Mouse (Mus musculus) liver, postnatal 0 days (tissue): ENCODE data around the gene Bpifb9a. TPM values are rescaled to one million over a fixed set of nuclear protein-coding genes. Genes with fewer than 3 reads are reported as not detected.
"Not testable (repeated sequence)": the region's sequence is repeated elsewhere in the genome, so short reads cannot be mapped to it uniquely, and the experiment has no call there.

Source experiments
- ATAC-seq: fragments of 200-750 bp; cut with Nextera tagmentation; 2 replicates; pipeline ENCODE4 v1.8.0; 2017; ENCODE audit warnings: mild to moderate bottlenecking, moderate library complexity
- DNase-seq: peaks from one replicate; pipeline ENCODE4 v3.0.0-alpha.2; 2016
- H3K27ac ChIP-seq: fragments of 300-500 bp; sonication (generic); 2 replicates; pipeline ENCODE4 v1.5.1; 2014; ENCODE audit warnings: antibody characterized with exemption, moderate library complexity, mild to moderate bottlenecking, low read depth
- H3K27me3 ChIP-seq: fragments of 300-500 bp; sonication (generic); 2 replicates; pipeline ENCODE4 v1.6.1; 2014; ENCODE audit warnings: low read length, control low read depth, mixed read lengths; ENCODE audit not compliant: insufficient read depth
- H3K36me3 ChIP-seq: fragments of 300-500 bp; sonication (generic); replicated peaks from 2 replicates; pipeline ENCODE4 v1.6.1; 2014; ENCODE audit warnings: mild to moderate bottlenecking, control low read depth, low read length, moderate library complexity, mixed read lengths; ENCODE audit not compliant: insufficient read depth
- H3K4me1 ChIP-seq: fragments of 300-500 bp; sonication (generic); 2 replicates; pipeline ENCODE4 v1.6.1; 2014; ENCODE audit warnings: antibody characterized with exemption, mild to moderate bottlenecking, control low read depth; ENCODE audit not compliant: insufficient read depth
- H3K4me2 ChIP-seq: fragments of 300-500 bp; sonication (generic); 2 replicates; pipeline ENCODE4 v1.6.1; 2014; ENCODE audit warnings: low read depth, mild to moderate bottlenecking, low read length, moderate library complexity, mixed read lengths
- H3K4me3 ChIP-seq: fragments of 300-500 bp; sonication (generic); 2 replicates; pipeline ENCODE4 v1.5.1; 2014; ENCODE audit warnings: low read depth, low read length
- H3K9ac ChIP-seq: fragments of 300-500 bp; sonication (generic); replicated peaks from 2 replicates; pipeline ENCODE4 v1.6.1; 2014; ENCODE audit warnings: mild to moderate bottlenecking, moderate library complexity
- H3K9me3 ChIP-seq: fragments of 300-500 bp; sonication (generic); 2 replicates; pipeline ENCODE4 v1.6.1; 2016; ENCODE audit warnings: mild to moderate bottlenecking, control low read depth, low read length, mixed read lengths
- CTCF ChIP-seq: sonication (generic); IDR thresholded peaks from 2 replicates; pipeline ENCODE4 v1.5.1; 2016; ENCODE audit warnings: antibody characterized with exemption, low read depth
- EP300 ChIP-seq: IDR thresholded peaks from 2 replicates; pipeline ENCODE4 v1.6.1; 2016; ENCODE audit warnings: antibody characterized with exemption, low read depth, mild to moderate bottlenecking
- WGBS: fragments of 180-500 bp; shearing (Covaris S2); extraction: QIAGEN DNeasy Blood & Tissue Kit; methylation state at CpG from one replicate; pipeline ENCODE4 v1.1.7; 2014; ENCODE audit not compliant: insufficient replicate concordance; 5-methylcytosine and 5-hydroxymethylcytosine counted together
- polyA plus RNA-seq: library from polyadenylated mRNA; unstranded; fragments of >200 nt; fragmentation: Nextera tagmentation; extraction: Ambion mirVana; gene quantifications from 2 replicates; pipeline ENCODE4 v1.2.1, GENCODE M21; 2015

Bpifb9a gene
- polyA plus RNA-seq, 1 experiment from 2014 or later, result not detected

DNA sequence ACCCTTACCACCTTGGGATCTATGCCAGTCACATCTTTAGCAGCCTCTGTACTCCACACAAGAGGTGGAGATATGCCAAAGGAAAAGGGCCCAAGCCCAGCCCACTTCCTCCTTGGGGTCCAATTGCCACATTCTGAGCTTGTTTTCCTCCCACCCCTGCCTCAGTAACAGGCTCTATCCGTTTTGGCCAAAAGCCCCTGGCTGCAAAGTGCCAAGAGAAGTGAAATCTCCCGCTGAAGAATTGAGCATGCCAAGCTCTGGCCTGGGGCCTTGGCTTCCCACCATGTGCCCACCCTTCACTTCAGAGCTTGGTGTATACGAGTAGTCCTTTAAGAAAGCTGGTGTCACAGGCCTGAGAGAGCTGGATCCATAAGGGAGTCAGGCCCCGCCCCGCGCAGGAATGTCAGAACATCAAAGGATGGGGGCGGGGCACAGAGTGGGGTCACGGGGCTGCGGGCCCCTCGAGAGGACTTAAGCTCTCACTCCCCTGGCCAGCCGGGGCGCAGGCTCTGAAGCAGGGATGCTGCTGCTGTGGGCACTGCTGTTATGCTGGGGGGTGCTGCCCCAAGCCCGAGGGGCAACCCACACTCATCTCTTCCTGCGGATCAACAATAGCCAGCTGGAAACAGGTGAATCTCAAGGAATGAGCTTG lies 34.3 kb upstream of the Bpifb9a start, which contains the start of gene Bpifb5:
Gene Bpifb5, plus strand, starts transcription at position 478 of the 652 bp plus-strand sequence.
- 20% methylated on average over 14 of the region's 14 CpGs for WGBS
- Histone ChIP-seq H3K4me2 (no peak within 1 kb of the TSS), H3K36me3 (no peaks in the 10 kb centered on the region), H3K4me3 (no peak within 1 kb of the TSS), H3K27me3 (no peaks in the 10 kb centered on the region), H3K9me3 (no peaks in the 10 kb centered on the region), H3K4me1 (no peaks in the 10 kb centered on the region), H3K9ac (no peak within 1 kb of the TSS), H3K27ac (no peak within 1 kb of the TSS)
- no peak for DNase-seq
- no peak for TF ChIP-seq CTCF
- TF ChIP-seq EP300, result no peak
- no peak for ATAC-seq

- H3K27me3 ChIP-seq, result no peaks in the 10 kb centered on the region
- 41% methylated on average over 2 of the region's 2 CpGs for WGBS
- no peak overlapping the region for H3K9ac ChIP-seq
- TF ChIP-seq CTCF, result no peak
- H3K9me3 ChIP-seq, result no peaks in the 10 kb centered on the region
- DNase-seq, result no peak
- ATAC-seq, result no peak
- no peak overlapping the region for H3K4me2 ChIP-seq
- H3K36me3 ChIP-seq, result no peaks in the 10 kb centered on the region
- no peak overlapping the region for H3K27ac ChIP-seq
- no peaks in the 10 kb centered on the region for H3K4me1 ChIP-seq
- H3K4me3 ChIP-seq, result no peak overlapping the region
Observed at GRCm38 (mm10) chr2:154223917-154224273, 33.8 kb upstream of the Bpifb9a start.

- no peak overlapping the region for H3K9ac ChIP-seq
- no peak overlapping the region for H3K4me2 ChIP-seq
- H3K36me3 ChIP-seq, result no peaks in the 10 kb centered on the region
- ATAC-seq (no peak), DNase-seq (no peak)
- H3K4me3 ChIP-seq, result no peak overlapping the region
- no peaks in the 10 kb centered on the region for H3K27me3 ChIP-seq
- no peak overlapping the region for H3K27ac ChIP-seq
- H3K9me3 ChIP-seq, result no peaks in the 10 kb centered on the region
- WGBS, result 62% methylated on average over 4 of the region's 4 CpGs
- TF ChIP-seq CTCF, result no peak
- TF ChIP-seq EP300, result no peak
- no peaks in the 10 kb centered on the region for H3K4me1 ChIP-seq
Observed at GRCm38 (mm10) chr2:154226991-154227390, 30.7 kb upstream of the Bpifb9a start.

DNA sequence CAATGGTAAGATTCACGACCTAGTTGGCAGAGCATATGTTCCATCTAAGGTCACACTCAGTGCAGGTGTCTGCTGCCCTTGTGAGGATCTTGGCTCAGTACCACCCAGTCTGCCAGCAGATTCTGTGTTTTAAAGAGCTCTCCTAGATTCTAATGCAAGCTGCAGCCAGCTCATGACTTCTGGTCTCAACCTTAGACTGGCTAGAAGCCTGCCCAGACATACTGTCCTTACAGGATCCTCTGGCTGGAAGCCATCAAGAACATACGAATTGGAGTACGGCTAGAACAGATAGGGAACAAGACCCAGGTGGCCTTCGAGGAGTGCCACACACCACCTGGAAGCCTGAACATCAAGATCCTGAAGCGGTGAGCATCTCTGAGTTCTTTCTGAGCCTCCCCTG lies 29.8 kb upstream of the Bpifb9a start:
- Histone ChIP-seq H3K4me3 (no peak overlapping the region), H3K36me3 (no peaks in the 10 kb centered on the region), H3K9ac (no peak overlapping the region), H3K4me1 (no peaks in the 10 kb centered on the region), H3K27ac (no peak overlapping the region), H3K4me2 (no peak overlapping the region), H3K27me3 (no peaks in the 10 kb centered on the region), H3K9me3 (no peaks in the 10 kb centered on the region)
- no peak for ATAC-seq
- TF ChIP-seq CTCF, result no peak
- no peak for TF ChIP-seq EP300
- WGBS, result 67% methylated on average over 5 of the region's 5 CpGs
- DNase-seq, result no peak

GRCm38 (mm10) chr2:154233426-154233825 lies 24.2 kb upstream of the Bpifb9a start:
- H3K9ac ChIP-seq, result no peak overlapping the region
- H3K36me3 ChIP-seq, result no peaks in the 10 kb centered on the region
- 82% methylated on average over 6 of the region's 6 CpGs for whole genome bisulfite sequencing
- no peaks in the 10 kb centered on the region for H3K9me3 ChIP-seq
- H3K27ac ChIP-seq, result no peak overlapping the region
- no peak for DNase-seq
- H3K4me1 ChIP-seq, result no peaks in the 10 kb centered on the region
- no peaks in the 10 kb centered on the region for H3K27me3 ChIP-seq
- no peak overlapping the region for H3K4me3 ChIP-seq
- no peak overlapping the region for H3K4me2 ChIP-seq
- no peak for ATAC-seq
- TF ChIP-seq CTCF, result no peak
- no peak for TF ChIP-seq EP300

GRCm38 (mm10) chr2:154240771-154241170 lies 16.9 kb upstream of the Bpifb9a start:
- Histone ChIP-seq H3K36me3 (no peaks in the 10 kb centered on the region), H3K27me3 (no peaks in the 10 kb centered on the region), H3K4me3 (no peak overlapping the region), H3K4me1 (no peaks in the 10 kb centered on the region), H3K27ac (no peak overlapping the region), H3K9ac (no peak overlapping the region), H3K4me2 (no peak overlapping the region), H3K9me3 (no peaks in the 10 kb centered on the region)
- DNase-seq (no peak), ATAC-seq (no peak)
- TF ChIP-seq CTCF, result no peak
- 75% methylated on average over 6 of the region's 6 CpGs for WGBS

- not testable (repeated sequence) for H3K27ac ChIP-seq, DNase-seq, H3K27me3 ChIP-seq, H3K4me3 ChIP-seq, H3K9ac ChIP-seq, H3K4me2 ChIP-seq, ATAC-seq, H3K4me1 ChIP-seq, H3K9me3 ChIP-seq, H3K36me3 ChIP-seq
- WGBS, result 89% methylated on average over 10 of the region's 12 CpGs
Observed at GRCm38 (mm10) chr2:154242726-154243125, 14.9 kb upstream of the Bpifb9a start.
